Mouse (Mus musculus): ENCODE measurements around the gene Gtdc1. TPM values are rescaled to one million over a fixed set of nuclear protein-coding genes. Genes with fewer than 3 reads are reported as not detected.

Gtdc1 gene
- total RNA-seq, 2 experiments from 2014 or later, result 33.5 to 38.5 TPM

DNA sequence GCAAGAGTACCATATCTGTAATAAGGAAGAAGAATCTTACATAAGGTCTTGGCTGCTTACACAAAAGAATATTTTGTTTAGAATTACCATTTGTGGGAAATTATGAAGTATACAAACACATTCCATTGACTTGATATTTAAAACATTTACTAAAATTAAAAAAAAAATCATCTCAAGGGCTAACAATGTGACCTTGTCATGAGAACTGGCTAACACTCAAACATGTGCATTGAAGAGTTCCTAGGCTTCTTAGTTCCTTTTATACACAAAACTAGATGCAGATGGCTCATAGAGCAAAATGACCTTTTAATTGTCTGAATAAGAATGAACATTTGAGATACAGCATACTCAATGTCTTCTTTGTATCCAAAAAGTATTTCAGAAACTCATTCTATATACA, 344.0 kb downstream of the Gtdc1 start:
- DNase-seq, result no peak

DNA sequence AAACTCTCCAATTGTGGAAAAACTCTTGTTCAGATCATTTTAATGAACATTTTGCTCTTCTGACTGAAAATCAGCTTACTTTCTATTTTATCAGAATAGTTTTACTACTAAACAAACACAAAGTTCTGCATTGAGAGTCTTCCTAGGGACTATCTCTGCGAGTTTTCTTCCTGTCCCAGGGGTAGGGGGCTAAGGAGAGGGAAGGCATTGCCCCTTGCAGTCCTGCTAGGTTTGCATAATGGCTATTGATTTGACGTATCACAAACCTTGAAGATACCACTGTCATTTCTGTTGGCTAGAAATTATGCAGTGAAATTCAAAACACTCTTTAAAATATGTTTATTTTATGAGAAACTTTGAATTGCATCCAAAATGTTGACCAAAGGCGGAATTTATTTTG, 355.6 kb downstream of the Gtdc1 start:
- no peak for DNase-seq

DNA sequence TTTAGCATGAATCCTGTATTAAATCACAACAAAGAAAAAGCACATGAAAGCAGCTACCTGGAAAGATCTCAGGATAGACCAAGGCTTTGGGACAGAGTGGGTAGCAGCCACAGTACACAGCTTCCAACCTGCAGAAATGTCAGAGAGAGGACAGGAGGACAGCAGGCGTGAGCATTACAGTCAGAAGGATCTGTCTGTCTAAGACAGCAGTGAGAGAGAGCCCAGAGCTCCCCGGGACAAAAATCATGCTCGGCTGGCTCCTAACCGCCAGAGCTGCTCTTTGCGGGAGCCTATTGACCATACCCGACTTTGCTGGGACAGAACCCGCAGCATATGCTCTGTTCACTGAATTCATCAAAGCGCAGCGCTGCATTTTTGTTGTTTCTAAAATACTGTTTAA, 356.3 kb downstream of the Gtdc1 start:
- DNase-seq, result no peak

DNA sequence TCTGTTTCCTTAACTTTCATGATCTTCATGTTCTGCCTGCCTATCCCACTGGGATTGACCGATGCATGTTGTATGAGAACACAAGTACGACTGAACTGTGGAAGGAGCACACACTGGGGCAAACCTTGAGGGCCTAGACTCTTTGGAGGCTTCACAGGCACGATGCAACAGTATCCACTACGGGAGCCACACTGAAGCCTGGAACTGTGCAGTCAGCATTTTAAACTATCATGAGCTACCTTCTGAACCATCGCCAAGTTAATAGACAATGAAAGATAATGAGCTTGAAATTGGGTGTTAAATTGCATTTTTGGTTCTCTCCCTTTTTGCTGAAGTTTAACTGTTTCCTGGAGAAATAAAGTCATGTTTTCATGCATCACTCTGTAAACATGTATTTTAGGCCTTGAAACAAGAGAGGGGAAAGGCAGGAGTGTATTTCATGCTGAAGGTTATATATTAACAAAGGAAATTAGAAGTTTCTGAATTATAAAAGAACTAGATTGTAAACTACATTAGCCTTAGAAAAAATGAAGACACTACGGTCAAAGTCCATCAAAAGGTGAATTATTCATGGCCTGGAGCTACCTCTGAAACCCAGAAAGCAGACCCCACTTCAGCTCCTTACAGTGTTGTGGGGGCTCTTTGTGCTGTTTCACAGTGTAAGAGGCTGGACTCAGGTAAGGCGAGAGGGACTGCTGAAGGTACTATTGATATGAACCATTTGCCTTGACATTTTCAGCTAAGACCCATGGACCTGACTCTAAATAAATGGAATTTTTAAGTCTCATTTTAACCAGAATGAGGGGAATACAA, 358.1 kb downstream of the Gtdc1 start:
- DNase-seq, result no peak

DNA sequence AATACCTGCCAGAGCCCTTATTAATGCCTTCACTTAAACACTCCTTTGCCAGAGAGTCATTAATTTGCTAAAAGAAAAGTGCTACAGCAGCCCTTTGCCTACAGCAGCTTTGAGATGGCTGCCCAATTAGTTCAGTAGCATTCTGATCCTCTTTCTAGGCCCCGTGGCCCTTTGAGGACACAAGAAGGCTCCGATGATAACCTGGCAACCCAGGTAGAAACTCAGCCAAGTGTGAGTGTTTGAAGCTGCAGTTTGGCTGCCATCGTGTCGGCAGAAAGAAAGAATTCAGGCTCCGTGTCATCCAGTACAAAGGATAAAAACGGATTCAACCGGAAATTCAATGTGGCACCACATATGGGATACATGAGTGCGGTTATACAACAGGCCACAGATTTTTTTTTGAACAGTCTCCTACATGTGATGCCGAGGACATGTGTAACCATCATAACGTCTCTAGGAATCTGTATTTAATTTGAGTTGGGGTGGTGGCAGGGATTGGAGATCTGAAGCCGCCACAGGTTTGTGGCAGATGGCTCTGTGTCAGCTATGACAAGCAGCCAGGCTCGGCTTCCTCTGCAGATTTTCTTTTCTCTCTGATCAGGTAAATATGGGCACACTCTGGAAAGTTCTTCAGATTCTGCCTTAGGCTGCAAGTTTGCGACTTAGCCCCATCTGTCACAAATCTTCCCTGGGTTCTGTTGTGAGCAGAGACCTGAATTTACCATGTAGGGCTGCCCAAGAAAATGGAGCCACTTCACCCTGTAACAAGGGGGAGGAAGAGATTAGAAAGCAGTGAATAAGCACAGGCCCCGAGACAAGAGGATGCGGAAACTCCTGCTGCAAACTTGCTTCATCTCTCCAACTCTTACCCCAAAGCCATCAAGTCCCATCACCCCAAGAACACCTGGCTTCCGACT, 362.4 kb downstream of the Gtdc1 start:
- no peak for DNase-seq

DNA sequence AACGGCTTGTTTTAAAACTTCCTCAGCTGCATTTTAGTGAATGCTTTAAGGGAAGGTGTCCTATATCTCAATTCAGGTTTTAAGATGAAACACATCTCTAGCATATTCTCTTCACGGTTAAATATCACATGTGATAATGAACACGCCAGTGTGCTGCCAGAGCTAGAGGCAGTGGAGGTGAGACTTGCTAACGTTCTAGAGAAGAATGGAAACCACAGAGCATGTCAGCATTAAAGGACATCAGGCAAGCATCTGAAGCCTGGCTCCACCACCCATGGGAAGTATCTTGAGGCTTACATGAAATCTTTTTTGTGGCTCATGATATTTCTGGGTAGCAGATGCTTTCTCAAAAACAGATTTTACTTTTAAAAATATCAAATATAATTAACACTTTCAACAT, 365.7 kb downstream of the Gtdc1 start:
- DNase-seq, result no peak

DNA sequence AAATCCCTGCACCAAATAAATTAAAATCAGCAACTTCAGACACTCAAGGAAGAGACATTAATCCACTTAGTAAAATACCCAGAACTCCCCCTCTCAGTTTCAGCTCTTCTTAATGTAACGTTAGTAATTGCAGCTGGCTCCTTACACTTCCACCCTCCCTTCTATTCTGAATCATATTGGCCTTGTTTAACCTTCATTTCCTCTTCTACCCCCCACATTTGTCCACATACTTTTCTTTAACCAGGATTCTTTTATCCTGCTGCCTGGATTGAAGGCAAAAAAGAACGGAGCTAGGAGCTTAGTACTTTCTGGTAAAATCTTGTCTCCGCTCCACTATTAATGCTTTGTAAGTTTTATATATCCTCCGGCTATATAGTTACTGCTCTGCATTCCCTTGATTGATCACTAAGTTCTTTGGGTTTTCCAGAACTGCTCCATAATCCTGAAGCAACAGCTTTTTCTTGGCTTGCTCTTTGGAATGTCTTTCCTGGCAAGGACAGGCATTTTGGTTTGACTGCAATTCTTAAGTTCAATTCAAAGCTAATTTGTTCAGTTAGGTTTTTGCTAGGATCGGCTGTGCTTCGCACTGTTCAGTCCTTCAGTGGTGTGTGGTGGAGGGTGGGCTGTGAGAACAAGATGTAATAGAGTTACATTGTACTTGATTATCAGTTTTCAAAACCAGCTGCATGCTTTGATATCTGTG, 368.1 kb downstream of the Gtdc1 start:
- DNase-seq, result no peak

DNA sequence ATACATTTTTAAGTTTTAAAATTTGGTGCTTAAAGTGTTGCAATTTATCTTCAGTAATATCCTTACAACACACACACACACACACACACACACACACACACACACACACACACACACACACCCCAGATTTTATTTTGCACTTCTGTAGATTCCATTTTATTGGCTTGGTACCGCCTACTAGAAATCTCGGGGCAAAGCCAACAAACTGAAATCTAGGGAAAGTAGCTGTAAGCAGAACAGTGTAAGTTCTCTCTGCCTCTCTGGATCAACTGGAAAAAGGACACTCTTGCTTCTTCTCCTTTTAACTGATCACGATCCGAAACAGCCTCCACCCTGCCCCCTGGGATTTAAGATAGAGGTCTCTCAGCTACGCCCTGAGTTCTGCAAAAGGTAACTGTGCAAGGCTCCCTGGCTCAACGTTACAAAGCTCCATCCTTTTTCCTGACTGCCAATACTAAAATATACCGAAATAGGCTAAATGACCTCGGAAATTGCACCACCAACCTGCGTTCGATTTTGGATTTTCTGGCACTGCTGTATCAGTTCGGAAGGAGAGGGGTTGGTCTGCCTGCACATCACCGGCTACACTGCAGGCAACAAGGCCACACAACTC, 369.7 kb downstream of the Gtdc1 start:
- DNase-seq, result peak; percentile 8

DNA sequence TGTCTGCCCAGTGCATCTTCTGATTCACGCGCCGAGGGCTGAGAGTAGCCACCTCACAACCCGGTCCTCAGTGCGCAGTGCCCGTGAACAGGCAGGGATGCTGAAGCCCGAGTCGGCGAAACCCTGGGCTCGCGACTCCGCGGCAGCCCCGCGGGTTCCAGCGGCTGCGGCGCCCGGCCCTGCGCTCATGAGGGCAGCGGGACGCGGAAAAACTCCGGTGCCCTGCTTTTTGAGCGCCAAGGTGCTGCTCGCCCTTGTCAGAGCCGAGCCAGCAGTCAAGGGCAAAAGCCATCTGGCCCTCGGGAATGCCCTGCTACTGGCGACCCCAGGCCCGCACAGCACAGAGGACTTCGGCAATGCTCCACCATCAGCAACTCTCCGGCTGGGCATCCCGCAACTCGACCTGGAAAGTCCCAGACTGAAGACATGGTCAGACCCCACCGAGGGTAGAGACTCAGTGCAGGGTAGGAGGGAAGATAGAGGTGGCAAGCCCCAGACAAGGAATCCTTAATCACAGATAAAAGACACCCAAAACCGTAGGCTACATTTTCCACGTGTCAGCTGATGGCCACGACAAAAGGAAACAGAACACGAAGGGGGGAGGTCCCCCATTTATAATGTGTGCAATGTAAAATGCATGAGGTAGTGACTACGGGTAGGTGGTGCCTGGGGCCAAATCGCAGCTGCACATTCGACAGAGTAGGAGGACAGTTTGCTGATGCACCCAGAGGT, 370.4 kb downstream of the Gtdc1 start:
- peak; percentile 41 for DNase-seq

DNA sequence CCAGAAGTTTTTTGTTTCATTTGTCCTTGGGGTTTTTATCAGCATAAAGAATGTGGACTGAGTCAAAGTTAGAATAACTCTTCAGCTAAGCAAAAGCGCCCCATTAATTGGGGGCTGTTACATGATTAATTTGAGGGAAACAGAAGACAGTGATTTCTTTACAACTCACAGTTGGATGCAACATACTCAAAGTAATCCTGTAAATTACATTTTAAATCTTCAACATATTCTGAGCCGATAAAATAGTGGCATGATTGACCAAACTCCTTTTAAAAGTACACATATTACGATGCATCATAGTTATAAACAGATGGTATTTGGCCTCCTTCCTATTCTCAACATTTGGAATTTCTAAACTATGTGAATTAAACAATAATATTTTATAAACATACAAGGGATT, 372.7 kb downstream of the Gtdc1 start:
- DNase-seq, result no peak

DNA sequence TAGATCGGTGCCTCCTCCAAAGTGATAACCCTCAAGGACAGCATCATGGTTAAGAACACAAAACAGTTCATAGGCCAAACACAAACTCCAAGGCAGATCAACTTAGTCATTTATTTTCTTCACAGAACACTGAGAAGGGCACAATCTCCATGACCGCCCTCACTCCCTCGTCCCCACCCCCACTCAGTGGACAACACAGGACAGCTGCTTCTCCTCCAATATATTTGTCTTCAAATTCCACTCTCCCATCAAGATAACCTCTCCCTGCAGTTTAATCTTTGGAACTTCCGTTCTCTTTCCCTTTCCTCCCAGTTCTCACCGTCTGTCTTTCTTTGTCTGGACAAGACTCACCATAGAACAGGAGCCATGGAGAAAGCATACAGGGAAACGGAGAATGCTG, 378.1 kb downstream of the Gtdc1 start:
- DNase-seq, result no peak

DNA sequence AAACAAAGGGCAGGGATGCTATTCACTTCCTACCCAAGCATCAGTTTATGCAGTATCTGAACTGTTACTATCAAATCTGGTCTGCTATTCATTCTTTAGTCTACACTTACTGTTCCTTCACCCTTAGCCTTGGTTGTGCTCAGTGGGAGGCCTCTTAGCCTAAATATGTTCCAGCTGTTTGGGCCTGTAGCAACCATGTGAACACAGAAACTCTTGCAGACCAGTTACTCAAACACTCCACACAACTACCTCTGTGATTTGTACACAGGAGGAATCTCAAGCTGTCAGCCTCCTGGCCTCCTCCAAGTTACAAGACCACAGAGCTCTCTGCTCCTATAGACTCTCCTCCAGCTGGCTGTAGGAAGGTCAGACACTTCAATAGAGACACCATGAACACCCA, 384.7 kb downstream of the Gtdc1 start:
- no peak for DNase-seq

DNA sequence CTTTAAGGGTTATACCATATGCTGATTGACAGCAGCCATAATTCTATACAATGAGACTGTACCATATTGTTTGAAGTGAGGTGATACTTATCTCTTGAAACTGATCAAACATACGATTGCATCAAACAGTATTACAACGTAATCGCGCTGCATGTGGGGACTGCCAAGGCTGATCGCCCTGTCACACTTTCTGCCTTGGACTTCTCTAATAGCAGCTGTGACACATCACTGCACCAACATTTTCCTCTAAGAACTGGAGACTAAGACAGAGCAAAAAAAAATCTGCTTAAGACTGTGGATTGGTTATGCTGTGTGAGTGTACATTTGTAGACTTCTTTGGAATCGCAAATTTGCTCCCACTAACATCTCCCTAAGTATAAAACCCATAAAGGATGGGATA, 385.7 kb downstream of the Gtdc1 start:
- no peak for DNase-seq

DNA sequence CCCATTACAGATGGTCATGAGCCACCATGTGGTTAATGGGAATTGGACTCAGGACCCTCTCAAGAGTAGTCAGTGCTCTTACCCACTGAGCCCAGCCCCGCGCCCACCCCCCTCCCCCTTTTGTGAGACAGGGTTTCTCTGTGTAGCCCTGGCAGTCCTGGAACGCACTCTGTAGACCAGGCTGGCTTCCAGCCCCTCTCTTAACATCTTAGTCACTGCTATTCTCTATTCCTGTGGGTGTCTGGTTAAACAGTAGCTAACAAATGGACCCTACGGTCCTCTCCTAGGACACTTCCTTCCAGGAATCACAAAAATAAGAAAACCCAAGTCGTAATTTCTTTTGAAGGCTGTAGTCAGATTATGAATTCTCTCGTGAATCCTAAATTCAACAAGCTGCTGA, 386.6 kb downstream of the Gtdc1 start:
- DNase-seq, result no peak

DNA sequence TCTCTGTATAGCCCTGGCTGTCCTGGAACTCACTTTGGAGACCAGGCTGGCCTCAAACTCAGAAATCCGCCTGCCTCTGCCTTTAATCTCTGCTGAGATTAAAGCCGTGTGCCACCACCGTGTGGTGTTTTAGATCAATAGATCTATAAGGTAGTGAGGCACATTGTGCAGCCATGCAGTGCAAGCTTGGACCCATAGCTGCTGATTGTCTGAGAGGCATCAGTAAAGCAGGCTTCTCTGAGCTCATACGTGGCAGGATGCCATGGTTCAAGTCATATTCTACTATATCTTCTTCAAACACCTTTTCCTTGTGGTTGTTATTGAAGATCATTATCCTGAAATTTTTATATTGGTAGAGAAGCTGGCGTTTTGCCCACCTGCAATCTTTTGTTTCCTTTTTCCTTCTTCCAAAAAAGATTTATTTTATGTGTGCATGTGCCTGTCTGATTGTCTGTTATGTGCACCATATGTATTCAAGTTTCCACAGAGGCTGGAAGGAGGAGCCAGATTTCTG, 388.3 kb downstream of the Gtdc1 start:
- no peak for DNase-seq

DNA sequence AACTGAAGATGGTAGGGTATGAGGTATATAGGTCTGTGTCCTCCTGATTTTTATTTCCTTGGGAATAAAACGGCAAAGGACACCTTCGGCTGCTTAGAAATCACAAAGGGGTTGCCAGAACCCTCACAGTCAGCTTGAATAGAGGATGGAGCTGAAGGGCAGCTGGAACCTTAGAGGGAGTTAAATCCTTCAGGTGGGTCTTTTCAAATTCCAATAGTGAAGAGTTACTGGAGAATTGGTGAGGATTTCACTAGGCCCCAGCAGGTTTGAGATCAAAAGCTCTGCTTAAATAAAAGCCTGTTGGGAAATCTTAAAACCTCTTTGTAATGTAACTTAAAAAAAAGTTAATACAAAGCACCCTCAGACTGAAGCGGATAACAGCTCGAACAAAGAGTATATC, 389.3 kb downstream of the Gtdc1 start:
- no peak for DNase-seq

DNA sequence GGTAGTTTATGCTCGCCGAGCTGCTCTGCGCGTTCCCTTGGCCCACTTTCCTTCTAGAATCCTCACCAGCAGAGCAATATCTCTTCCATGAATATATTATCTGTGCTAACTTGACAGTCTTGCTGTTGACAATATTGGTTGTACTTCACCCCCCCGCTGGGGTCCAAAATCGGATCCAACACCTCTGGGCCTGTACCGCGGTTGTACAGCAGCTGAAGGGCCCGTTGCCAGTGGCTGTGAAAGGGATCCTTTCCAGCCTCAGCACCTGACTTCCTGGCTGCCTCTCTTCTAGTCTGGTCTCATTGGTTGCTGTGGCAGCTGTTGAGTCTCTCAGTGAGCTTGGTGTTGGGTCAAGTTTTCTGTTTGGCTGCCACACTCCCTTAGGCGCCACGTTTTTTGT, 391.7 kb downstream of the Gtdc1 start:
- peak; percentile 50 for DNase-seq

DNA sequence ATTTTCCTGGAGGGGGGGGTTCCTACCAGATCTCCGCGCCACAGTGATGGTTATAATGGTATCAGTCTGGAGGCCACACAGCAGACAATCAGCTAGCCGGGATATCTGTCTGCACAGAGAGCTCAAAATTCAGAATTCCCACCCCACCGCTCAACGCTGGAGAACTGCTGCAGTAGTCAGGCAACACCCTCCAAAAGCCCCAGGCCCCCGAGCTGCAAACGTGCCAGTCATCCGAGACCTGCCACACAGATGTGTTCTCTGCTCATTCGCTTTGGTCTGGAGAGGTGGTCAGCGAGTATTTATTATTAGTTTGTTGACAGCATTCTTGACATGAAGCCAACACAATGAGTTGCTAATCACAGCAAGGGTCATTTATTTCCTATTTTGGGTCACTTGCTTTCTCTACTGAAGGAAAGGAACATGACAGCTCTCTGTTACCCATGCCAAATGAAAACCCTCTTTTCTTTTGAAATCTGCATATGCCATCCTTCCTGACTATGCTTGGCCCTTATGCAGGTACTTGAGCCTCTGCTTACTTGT, 392.3 kb downstream of the Gtdc1 start:
- peak; percentile 34 for DNase-seq

DNA sequence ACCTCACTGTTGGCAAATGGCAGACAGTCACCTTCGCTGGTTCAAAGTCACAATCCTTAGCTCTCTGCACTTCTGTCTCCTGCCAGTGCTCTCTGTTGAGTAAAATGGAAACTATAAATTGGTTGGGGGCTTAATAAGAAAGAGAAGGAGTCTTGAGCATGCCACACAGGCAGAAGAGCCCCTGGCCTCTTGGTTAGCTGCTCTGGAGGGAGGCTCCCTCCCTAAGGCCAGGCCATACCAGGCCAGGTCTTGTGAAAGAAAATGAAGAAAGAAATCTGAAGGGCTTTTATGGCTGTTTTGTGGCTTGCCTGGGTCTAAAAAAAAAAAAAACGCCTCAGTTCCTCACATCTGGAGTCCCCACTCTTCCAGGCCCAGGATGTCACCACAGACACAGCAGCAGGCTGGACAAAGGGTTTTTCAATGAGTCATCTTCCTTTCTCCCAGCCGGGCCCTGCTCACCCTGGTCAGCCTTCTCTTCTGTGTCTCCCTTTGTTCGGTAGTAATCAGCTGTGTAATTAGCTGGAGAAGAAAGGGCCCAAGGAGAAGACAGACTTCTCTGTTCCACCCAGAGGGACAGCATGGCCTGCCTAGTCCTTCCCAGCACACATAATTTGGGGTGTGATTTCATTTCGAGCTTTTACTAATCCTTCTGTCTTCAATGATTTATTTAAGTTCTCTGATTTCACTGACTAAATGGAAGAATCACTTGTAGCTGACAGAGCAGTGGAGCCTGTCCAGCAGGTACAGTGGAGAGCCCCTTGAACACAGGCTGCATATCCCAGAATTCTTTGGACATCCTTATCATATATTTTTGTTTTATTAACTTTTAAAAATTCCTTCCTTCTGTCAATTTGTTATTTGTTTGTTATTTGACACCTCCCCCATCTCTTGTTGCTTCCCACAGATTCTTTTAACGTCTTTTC, 401.1 kb downstream of the Gtdc1 start:
- DNase-seq, result peak; percentile 31
